Mouse (Mus musculus) E14TG2a.4 (cell line): ENCODE data around the gene Cdh1.
"Not testable (repeated sequence)": the region's sequence is repeated elsewhere in the genome, so short reads cannot be mapped to it uniquely, and the experiment has no call there.

Experiments used
- H3K27me3 ChIP-seq: 2 replicates; pipeline ENCODE4 v1.6.1; 2014; ENCODE audit warnings: low read length, control low read depth; ENCODE audit not compliant: insufficient read depth
- H3K36me3 ChIP-seq: 2 replicates; pipeline ENCODE4 v1.6.1; 2014; ENCODE audit warnings: low read length, control low read depth; ENCODE audit not compliant: insufficient read depth
- H3K4me1 ChIP-seq: replicated peaks from 2 replicates; pipeline ENCODE4 v1.6.1; 2014; ENCODE audit warnings: low read depth, low read length, control low read depth
- H3K4me3 ChIP-seq: replicated peaks from 2 replicates; pipeline ENCODE4 v1.5.1; 2014; ENCODE audit warnings: mild to moderate bottlenecking, low read length
- H3K9me3 ChIP-seq: 2 replicates; pipeline ENCODE4 v1.6.1; 2014; ENCODE audit warnings: low read length, control low read depth
- CTCF ChIP-seq: conservative IDR thresholded peaks from 2 replicates; pipeline ENCODE4 v1.5.1; 2014; ENCODE audit warnings: low read length
- NANOG ChIP-seq: IDR thresholded peaks from 2 replicates; pipeline ENCODE4 v1.6.1; 2014; ENCODE audit warnings: borderline replicate concordance, low read length, mixed read lengths
- POU5F1 ChIP-seq: IDR thresholded peaks from 2 replicates; pipeline ENCODE4 v1.6.1; 2014; ENCODE audit warnings: low read length, borderline replicate concordance

The Cdh1 gene

GRCm38 (mm10) chr8:106606121-106606520, 3.0 kb downstream of the Cdh1 start:
- Histone ChIP-seq H3K9me3 (no peaks in the 10 kb centered on the region), H3K4me3 (peak overlapping the region; percentile 96), H3K36me3 (peaks cover 45% of the 10 kb centered on the region), H3K27me3 (peaks cover 9% of the 10 kb centered on the region; the same call in 1 of the 2 replicates), H3K4me1 (peaks cover 83% of the 10 kb centered on the region)
- no peak for TF ChIP-seq POU5F1
- TF ChIP-seq CTCF = no peak
- TF ChIP-seq NANOG = no peak

DNA sequence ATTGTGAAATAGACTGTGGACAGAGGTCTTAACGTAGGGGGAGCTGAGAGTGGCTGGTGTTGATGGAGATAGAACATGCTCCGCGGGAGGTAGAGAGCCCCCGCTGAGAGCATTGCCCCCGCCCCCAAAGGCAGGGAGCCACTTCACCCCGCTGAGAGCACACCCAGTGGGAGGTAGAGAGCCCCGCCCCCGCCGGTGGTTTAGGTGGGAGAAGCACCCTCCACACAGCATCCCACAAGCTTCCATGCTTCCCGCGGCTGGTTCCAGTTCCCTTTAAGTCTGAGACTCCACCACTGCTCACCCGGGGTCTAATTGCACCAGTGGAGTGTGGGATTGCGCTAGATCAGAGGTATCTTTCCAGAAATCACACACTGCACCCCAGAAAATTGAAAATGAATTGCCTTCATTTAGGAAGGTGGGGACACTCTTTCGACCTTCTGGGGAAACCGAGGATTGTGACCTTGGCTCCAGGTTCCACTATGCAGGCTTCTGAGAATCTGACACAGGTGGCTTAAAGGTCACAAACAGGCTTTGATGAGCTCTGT, 3.5 kb downstream of the Cdh1 start:
- Histone ChIP-seq H3K27me3 (peaks cover 4% of the 10 kb centered on the region; the same call in 1 of the 2 replicates), H3K4me1 (peaks cover 85% of the 10 kb centered on the region), H3K4me3 (peak overlapping the region; percentile 96), H3K9me3 (no peaks in the 10 kb centered on the region), H3K36me3 (peaks cover 49% of the 10 kb centered on the region)
- TF ChIP-seq POU5F1 (no peak), CTCF (no peak), NANOG (no peak)

- Histone ChIP-seq H3K36me3 (peaks cover 59% of the 10 kb centered on the region), H3K4me1 (peaks cover 89% of the 10 kb centered on the region)
- H3K4me3 ChIP-seq, H3K27me3 ChIP-seq, H3K9me3 ChIP-seq: not testable (repeated sequence)
Observed at GRCm38 (mm10) chr8:106607783-106608182, 4.6 kb downstream of the Cdh1 start.

DNA sequence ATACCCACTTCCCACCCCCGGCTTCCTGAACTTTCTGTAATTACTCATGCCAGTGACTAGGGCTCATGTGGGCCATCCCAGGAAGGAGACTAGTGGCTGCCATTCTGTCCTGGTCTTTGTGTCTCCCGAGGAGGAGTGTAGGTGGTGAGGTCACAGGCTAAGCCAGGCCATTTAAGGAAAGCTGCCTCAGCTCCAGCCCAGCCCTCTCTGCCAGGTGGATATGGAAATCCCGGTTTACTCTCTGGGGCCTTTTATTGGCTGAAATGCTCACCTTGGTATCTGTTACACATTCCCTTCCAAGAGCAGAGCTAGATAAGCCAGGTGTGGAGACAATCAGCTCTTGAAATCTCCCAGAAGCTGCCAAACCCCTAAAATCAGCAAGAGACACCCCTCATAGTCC, 5.3 kb downstream of the Cdh1 start:
- Histone ChIP-seq H3K27me3 (no peaks in the 10 kb centered on the region), H3K9me3 (no peaks in the 10 kb centered on the region), H3K4me1 (peaks cover 93% of the 10 kb centered on the region), H3K36me3 (peaks cover 65% of the 10 kb centered on the region), H3K4me3 (peak overlapping the region; percentile 60)
- TF ChIP-seq CTCF = no peak
- no peak for TF ChIP-seq NANOG
- TF ChIP-seq POU5F1 = no peak

DNA sequence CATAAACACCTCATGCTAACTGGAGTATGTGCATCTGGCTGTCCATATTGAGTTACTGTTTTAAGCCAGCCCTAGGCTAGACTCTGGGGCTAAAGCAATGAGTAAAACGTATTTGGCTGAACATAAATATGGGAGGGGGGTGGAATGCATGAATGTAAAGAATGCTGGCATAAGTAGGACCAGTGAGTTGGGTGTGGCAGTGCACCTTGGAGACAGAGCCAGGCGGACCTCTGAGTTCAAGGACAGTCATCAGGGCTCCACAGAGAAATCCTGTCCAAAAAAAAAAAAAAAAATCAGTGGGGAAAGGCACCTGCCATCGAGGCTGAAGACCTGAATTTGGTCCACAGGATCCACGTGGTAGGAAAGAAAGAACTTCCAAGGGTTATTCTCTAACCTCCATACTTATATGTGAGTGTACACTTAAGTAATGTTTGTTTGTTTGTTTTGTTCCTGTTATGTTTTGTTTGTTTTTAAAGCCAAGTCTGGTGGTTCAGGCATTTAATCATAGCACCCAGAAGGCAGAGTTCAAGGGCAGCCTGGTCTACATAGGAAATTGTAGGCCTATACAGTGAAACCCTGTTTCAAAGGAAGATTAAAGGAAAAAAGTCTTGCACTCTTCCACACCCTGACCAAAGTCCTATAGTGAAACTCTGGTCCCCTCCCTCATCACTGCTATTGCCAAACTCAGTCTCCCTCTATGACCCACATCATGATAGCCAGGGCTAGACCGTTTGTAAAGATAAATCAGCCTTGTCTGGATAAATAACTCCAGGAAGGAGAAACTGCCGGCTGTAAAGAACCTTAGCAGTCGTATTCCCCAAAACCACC, 6.1 kb downstream of the Cdh1 start:
- peak overlapping the region; percentile 60 for H3K4me3 ChIP-seq
- peaks cover 98% of the 10 kb centered on the region for H3K4me1 ChIP-seq
- TF ChIP-seq NANOG = no peak
- H3K36me3 ChIP-seq = peaks cover 71% of the 10 kb centered on the region
- H3K9me3 ChIP-seq = no peaks in the 10 kb centered on the region
- H3K27me3 ChIP-seq = no peaks in the 10 kb centered on the region

DNA sequence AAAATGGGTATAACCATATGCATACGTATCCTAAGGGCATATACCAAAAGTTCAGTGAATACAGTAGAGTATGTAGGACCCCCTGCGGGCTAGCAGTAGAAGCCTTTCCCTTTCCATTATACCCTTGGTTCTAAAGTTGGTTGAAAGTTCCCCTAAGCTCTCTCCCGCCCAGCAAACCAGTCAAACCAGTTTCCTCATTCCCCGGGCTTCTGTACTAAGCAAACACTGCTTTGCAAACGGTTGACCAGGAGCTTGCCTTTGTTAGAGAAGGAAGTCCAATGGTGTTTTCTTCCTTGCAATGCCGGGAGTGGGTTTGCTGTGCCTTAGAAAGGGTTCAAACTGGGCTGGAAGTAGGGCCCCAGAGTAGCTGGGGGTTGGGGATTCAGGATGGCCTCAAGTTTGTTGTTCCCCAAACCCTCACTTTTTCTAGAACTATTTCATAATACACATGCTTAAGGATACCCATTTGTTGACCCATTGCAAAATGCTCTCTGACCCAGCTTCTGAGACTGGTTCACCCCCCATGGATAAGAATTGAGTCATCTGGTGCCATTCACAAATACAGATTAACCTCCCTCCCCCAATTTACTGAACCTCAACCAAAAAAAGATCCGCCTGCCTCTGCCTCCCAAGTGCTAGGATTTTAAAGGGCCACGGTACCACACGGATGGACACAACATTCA, 7.9 kb downstream of the Cdh1 start:
- peak overlapping the region; percentile 60 for H3K4me3 ChIP-seq
- peaks cover 72% of the 10 kb centered on the region for H3K36me3 ChIP-seq
- no peaks in the 10 kb centered on the region for H3K27me3 ChIP-seq
- H3K9me3 ChIP-seq = no peaks in the 10 kb centered on the region
- peaks cover 98% of the 10 kb centered on the region for H3K4me1 ChIP-seq
- TF ChIP-seq CTCF (no peak), POU5F1 (no peak), NANOG (no peak; the same call in 1 of the 2 replicates)

DNA sequence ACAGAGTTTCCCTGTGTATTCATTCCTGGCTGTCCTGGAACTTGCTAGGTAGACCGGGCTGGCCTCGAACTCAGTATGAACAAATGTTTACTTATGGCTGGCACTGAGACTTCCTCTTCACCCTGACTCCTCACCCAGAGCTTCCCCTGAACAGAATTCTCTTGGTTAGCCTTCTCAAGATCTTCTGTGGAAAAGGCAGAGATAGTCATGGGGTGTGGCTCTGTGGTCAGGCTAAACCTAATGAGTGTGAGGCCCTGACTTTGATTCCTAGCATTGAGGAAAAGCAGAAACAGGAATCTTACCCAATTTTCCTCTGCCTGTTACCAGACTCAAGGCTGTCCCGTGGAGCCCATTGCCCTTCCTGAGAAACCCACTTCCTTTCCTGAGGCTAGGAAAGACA, 8.9 kb downstream of the Cdh1 start:
- Histone ChIP-seq H3K4me3 (peak overlapping the region; percentile 60), H3K27me3 (no peaks in the 10 kb centered on the region), H3K9me3 (no peaks in the 10 kb centered on the region), H3K36me3 (peaks cover 68% of the 10 kb centered on the region), H3K4me1 (peaks cover 99% of the 10 kb centered on the region)
- TF ChIP-seq POU5F1 = no peak

GRCm38 (mm10) chr8:106614704-106615103, 11.6 kb downstream of the Cdh1 start:
- no peaks in the 10 kb centered on the region for H3K9me3 ChIP-seq
- no peaks in the 10 kb centered on the region for H3K27me3 ChIP-seq
- H3K36me3 ChIP-seq = peaks cover 51% of the 10 kb centered on the region
- peak overlapping the region; percentile 75 for H3K4me3 ChIP-seq
- H3K4me1 ChIP-seq = peaks cover 98% of the 10 kb centered on the region
- TF ChIP-seq POU5F1 (no peak), NANOG (peak; percentile 25; the same call in 1 of the 2 replicates)
